Mouse (Mus musculus): Measurements from ENCODE around the gene Hrasls.
A peak's percentile ranks its signal among the peaks of the same experiment; 100 is the strongest.

Gene Hrasls

DNA sequence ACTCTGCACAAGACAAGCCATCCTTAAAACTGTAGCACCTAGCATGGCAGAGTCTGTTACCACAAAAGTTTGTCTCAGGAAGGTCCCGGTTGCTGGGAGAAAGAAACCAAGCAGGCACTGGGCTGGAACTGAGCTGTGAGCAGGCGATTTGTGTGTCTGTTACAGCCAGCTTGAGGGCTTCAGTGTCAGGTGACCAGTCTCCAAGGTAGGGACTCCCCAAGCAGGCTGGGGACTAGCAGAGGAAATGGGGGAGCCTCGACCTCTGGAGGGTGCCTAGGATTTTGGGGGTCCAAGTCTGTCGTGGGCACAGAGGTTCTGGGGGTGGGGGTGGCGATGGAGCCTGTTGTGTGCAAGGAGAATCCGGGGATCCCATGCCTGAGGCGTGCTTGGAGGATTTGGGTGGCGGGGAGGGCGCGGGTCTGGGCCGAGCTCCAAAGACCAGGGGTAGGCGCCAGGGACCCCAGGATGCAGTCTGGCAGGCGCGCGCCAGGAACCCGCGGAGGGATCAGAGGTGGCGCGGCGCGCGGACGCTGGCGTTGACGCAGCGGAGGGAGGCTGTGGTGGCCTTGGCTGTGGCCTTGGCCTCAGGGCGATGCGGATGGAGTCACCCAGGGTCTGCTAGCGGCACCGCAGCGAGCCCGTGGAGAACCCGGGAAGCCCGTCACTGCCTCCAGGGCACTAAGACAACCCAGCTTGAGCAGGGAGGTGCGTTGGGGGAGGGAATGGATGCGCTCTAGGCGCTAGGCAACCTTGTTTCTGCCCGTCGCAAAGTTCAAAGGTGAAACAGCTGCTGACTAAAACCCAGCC, at the start of gene Hrasls:
TSS of gene Hrasls (plus strand) at position 91 of the 807 bp plus-strand sequence.
- DNase-seq (ENCODE audit: low spot score in 2 of 2), result no peak

DNA sequence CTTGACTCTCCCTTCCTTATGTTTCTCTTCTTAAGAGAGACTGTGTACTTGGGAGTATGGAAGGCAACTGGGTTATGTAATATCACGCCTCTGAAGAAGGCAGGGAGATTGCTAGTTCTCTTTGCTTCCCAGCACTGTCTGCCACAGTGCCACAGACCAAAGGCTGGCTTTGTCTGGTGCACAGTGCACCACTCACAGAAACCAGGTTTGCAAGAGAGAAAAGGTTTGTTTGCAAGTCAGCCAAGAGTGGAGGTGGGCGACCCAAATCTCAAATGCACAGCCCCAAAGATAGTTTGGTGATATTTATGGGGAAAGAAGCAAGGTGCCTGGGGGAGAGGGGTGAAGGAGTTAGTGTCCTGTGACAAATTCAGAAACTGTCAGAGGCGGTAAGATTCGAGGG, 47.2 kb upstream of the Hrasls start:
- no peak for DNase-seq (ENCODE audit: low spot score in 2 of 2)

DNA sequence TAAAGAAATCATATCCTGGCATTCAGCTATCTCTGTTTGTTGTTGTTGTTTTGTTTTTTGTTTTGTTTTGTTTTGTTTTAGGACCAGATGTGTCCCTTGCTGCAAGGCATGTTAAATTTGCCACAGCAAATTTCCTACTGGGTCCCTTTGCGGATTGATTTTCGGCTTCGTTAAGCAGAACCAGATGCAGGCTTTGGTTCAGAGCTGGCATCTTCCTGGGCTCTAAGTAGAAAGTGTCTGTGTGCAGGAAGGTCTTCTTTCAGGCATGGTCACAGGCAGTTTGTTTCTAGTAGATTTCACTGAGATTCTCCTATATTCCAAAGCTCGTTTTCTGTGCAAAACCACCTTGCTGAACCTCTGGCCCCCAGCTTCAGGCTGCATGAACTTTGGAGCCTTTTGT, 42.4 kb upstream of the Hrasls start:
- peak in 1 of 2 experiments; percentile 13 for DNase-seq (ENCODE audit: low spot score in 2 of 2)

DNA sequence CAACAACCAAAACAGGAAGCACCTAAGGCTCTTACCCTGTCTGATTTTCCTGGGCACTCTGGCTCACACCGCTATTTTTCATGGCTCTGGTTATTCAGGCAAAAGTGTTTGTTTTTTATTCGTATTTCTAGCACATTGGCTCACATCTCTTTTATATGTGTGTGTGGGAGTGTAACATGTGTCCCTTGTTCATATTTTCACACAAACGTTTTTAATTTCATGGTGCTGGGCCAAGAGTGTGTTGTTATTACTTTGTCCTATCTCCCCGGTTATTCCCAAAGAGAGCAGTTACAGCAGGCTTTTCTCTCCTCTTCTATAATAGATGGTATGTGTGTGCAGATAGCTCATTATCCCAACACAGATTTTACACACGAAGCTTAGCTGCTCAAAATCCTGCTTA, 37.8 kb upstream of the Hrasls start:
- peak in 1 of 2 experiments; percentile 2 for DNase-seq (ENCODE audit: low spot score in 2 of 2)

DNA sequence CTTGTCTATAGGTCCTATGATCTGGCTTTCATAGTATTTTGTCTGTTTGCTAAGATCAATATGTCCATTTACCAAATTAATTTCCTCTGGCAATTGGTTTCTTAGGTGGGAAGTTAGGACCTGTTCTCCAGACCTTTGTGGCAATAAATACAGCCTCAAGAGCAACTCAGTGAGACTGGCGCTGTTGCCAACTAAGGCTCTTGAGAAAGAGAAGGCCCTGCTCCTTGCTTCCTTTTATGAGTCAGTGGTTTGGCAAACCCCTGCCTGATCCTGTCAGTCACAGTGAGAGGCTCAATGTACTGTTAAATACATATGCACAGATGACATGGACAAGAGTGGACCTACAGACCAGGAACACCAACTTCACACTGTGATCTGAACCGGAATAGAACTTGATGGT, 36.3 kb upstream of the Hrasls start:
- DNase-seq (ENCODE audit: low spot score in 2 of 2), result peak in 1 of 2 experiments; percentile 5

DNA sequence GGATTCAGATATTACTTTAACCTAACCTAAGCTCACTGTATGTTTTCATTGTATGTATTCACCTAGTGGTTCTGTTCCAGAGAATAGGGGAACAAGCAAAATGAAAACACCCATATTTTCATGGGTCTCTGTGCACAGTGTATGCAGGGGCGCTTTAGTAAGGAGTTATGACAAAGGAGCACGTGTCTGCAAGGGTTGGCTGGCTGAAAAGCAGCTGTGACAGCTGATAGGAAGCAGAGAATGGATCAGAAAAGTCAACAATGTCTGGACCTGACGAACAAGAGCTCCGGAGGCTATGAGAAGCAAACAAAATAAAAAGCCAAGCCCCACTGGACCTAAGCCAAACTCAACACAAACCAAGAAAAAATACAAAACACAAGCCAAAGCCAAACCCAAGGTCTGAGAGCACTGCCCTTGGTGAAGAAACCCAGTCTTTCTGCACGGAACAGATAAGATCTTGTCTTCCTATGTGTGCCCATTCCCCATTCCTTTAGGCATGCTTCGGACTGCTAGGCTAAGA, 34.6 kb upstream of the Hrasls start:
- DNase-seq (ENCODE audit: low spot score in 2 of 2), result peak in 1 of 2 experiments; percentile 16

DNA sequence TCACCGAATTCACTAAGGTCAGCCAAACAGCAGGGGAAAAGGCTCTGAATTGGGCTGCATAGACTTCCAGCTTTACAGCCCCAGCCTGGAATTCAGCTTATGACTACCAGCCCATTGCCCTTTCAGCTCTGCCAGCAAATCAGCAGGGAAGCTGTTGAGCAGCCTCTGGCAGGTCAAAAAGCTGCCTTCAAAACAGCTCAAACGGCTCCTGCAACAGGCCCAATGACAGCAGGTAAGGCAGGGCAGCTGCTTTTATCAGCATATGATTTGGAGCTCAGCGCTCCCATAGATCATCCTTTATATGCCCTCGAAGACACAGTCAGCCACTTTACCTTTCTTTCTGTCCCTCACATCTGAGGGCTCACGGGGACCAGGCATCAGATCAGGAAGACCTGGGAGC, 16.6 kb upstream of the Hrasls start:
- DNase-seq (ENCODE audit: low spot score in 2 of 2), result no peak

DNA sequence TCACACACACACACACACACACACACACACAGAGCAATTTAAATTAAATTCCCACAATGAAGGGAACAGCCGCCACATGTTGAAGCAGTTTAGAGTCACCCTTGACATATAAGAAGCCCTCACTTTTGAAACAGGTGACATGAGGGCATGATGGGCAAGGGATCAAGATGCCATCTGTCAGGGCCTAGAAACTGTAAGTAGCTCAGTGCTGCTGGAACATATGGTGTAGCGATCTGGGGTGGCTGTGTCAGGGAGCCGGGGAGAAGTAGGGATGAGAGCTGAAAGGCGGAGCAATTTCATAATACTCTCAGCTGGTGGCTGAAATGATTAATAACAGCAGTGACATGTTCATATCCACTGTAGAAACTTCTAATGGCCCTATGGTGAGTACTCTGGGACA, 15.5 kb upstream of the Hrasls start:
- DNase-seq (ENCODE audit: low spot score in 2 of 2), result no peak

DNA sequence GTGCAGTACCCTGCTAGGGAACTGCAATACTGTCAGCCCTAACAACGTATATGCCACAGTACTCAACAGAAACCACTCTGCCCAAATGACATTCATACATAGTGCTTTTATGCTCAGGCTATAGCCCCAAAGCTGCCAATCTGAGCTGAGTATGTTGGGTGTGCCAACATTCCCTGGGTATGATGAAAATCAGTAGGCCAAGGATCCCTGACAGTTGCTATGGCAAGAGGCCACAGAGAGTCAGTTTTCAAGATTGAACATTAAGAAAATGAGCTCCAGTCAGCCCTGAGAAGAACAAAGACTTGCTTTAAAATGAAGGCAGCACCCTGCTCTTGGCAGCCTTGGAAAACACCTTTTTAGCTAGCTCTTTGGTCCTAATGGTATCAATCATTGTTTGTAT, 14.3 kb upstream of the Hrasls start:
- no peak for DNase-seq (ENCODE audit: low spot score in 2 of 2)

DNA sequence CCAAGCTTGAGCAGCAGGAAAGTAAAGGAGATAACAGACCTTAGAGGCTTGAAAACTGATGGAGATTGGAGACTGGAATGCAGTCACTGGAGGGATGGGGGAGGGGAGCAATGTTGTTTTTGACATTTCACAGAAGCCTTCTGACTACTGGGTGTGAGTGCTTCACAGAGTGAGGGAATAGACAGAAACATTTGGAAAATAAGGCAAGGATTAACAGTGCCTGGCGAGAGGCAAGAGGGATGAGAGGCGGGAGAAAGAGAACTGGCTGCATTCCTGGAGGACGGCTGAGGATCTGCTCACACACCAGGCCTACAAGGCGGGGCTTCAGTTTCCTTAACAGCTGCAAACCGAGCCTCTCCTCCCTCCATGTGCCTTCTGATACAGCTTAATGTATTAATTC, 11.0 kb upstream of the Hrasls start:
- DNase-seq (ENCODE audit: low spot score in 2 of 2), result no peak

DNA sequence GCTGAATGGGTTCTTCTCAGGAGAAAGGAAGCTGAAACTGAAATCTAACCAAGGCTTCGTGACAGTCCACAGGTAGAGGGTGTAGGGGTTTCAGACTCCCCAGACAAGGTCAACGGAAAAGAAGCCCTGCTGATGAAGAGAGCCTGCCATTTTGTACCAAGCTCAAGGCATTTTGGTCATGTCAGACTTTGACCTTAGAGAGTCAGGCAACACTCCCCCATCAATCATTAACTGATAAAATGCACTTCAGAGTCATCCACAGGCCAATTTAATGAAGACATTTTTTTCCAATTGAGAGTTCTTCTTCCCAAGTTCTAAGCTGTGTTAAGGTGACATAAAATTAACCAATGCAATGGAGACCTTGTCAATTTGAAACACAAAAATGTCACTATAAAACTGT, 8.3 kb upstream of the Hrasls start:
- no peak for DNase-seq (ENCODE audit: low spot score in 2 of 2)

DNA sequence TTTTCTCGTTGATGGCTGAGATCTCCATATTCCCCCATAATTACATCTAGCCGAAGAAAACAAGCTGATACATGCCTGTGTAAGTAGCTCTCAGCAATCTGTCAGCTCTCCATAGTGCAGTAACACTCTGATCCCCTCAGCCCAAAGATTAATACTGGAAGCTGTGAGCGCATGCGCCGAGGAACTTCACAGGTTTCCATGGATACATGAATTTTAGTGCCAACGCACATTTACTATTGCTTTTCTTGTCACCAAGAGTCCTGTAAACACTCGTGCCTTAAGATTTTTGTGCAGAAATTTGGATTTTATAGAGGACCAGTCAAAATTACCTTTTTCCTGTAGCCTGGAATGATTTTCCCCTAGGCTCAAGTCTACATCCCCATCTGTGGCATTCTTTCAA, 4.6 kb upstream of the Hrasls start:
- peak in 1 of 2 experiments; percentile 10 for DNase-seq (ENCODE audit: low spot score in 2 of 2)

DNA sequence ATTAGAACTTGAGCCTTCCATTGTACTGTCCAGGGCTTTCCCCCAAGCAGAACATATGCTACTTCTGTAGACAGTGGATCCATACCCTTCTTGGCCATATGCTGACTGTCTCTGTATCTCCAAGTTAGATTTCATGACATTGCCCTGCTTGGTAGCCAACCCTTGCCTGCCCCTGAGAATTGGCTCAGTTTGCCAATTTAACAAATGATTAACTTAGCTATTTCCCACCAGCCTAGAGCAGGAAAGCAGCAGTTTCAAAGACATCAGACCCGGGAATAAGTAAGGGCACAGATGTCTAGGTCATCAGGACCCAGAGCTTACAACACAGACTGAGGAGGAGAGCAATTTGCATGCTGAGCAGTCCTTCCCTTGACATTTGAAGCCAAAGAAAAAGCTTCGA, 3.9 kb upstream of the Hrasls start:
- DNase-seq (ENCODE audit: low spot score in 2 of 2), result no peak

DNA sequence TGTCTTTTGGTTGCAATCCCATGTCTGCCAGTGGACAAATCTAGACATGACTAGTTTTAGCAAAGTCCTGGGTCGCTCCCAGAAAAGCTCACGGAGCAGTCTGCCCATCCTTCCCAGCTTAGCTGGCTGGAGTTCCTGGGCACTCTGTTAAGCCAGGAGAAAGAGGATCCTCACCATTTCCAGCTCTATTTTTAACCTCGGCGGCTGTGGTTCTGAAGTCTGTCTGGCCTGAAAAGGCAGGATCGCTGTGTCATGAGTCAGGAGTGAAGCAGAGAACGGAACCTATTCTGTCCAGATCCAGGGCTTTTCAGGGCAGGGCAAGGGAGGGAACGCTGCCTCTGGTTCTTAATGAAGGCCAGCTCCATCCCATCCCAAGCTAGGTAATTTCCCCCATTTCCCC, 654 bp upstream of the Hrasls start:
- DNase-seq (ENCODE audit: low spot score in 2 of 2), result no peak

DNA sequence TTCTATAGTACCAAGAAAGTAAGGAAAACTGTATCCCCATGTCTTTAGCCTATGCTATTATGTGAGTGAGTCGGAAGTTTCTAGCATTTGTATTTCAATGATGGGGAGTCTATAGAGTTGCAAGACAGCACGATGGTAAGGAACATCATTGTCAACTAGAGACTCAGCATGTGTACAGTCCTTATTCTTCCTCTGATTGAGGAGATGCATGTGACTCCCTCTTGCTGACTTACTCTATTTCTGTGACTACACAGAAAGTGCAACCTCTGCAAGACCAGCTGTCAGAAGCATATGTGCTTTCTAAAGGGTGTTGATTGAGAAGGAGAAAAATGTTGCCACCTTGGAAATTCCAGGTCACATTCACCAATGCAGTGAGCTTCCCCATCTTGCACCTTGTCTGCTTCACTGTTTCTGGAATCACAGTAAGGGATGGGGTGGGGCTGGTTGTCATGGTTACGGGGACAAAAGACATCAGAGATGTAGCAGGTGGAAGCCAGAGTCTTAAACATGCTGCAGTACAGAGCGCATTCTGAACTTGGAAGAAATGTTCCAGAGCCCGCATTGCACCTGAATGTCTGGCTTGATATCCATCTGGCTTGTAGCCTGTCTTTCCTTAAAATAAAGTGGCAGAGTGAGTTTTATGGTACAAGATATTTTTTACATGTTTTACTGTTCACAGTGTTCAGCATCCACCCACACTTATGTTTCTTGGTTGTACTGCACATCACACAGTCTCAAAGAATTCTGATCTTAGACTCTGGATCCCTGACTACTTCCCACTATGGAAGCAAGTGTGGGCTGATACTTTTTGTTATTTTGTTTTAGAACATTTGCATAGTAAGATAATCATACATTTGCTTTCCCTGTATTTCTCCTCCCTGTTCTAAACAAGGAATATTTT, 7.2 kb downstream of the Hrasls start:
- DNase-seq (ENCODE audit: low spot score in 2 of 2), result no peak

DNA sequence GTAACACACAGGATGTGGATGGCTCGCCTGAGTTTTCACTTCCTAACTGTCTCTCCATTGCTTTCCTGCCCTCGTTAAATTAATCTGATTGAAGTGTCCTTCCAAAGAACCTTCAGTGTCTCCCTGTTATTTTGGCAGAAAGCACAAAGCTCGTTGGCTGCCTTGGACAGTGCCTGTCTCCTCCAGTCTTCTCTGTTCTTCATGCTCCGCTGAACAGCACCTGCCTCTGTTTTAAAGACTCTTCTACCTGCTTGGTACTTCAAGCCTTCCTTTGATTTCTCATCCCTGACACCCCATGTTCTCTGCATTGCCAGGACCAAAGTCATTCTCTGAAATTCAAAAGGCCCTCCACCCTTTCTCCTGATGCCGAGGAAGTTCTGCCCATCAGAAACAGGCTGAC, 26.5 kb downstream of the Hrasls start:
- DNase-seq (ENCODE audit: low spot score in 2 of 2), result no peak

DNA sequence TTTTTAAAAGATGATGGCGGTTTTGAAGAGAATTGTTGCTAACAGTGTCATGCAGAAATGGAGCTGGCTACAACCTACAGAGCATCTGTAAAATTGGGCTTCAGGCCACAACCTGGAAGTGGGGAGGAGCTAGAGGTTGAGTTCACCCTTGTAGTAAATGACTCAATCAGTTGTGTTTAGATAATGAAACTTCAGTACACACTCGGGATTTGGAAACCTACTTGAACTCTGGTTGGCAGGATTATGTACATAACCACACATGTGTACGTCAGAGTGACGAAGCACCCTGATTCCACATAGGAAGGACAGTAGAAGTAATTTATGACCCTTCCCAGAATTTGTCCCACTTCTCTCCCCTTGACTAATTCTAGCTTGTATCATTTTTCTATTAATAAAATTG, 44.8 kb downstream of the Hrasls start:
- no peak for DNase-seq (ENCODE audit: low spot score in 2 of 2)

All from spleen, postnatal 4 days (tissue).